Mouse (Mus musculus): ENCODE data around the gene Btla. TPM values are rescaled to one million over a fixed set of nuclear protein-coding genes. Genes with fewer than 3 reads are reported as not detected.

Btla gene
- polyA plus RNA-seq, 1 experiment: 0.02 TPM

DNA sequence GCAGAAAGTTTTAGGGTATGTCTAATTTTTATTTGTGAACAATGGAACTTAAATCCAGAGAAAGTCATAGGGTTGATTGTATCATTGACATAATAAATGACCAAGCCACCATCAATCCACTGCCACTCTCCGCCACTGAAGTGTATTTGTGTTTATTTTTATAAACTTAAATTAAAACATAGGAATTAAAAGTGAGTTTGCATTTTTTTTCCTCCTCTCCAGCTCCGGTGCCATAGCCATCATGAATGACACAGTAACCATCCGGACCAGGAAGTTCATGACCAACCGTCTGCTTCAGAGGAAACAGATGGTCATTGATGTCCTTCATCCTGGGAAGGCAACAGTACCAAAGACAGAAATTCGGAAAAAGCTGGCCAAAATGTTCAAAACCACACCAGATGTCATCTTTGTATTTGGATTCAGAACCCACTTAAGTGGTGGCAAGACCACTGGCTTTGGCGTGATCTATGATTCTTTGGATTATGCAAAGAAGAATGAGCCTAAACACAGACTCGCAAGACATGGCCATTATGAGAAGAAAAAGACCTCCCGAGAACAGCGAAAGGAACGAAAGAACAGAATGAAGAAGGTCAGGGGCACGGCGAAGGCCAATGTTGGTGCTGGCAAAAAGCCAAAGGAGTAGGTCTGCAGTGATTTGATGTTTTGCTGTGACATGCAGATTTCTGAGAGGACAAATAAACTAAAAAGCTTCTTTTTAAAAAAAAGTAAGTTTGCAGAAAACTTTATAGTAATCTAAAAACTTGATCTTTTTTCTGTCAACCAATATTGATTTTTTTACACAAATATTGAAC lies 19.1 kb upstream of the Btla start:
- H3K27ac ChIP-seq (ENCODE audit: control insufficient read depth, insufficient read depth, low read depth, low read length): no peak overlapping the region
- H3K4me3 ChIP-seq (ENCODE audit: control insufficient read depth, low read depth, low read length): no peak overlapping the region
- TF ChIP-seq CTCF (IDR thresholded peaks at IDR 0.05; ENCODE audit: control insufficient read depth, insufficient read depth, insufficient replicate concordance, low read depth, low read length) (no peak), POLR2A (IDR thresholded peaks at IDR 0.05; ENCODE audit: control insufficient read depth, low read depth, low read length) (no peak)
- H3K4me1 ChIP-seq (ENCODE audit: control insufficient read depth, insufficient read depth, low read length): no peaks in the 10 kb centered on the region
- H3K36me3 ChIP-seq (ENCODE audit: control insufficient read depth, insufficient read depth, low read length): no peaks in the 10 kb centered on the region
- H3K27me3 ChIP-seq (ENCODE audit: control insufficient read depth, insufficient read depth, low read length): no peaks in the 10 kb centered on the region

DNA sequence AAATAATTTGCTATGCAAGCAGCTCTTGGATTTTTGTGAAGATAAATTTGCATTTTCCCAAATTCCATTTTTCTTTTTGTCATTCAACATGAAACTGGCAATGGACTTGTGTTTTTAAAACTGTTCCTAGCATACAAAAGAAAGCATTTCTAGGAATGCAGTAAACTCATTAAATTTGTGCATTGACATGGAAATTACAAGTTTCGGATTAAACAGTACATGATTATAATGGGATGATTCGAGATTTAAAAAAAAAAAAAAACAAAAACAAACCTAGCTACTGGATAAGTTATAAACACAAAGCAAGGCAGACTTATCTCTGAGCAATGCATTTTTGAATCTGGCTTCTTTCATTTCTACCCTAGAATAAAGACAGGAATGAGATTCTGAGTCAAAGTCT lies 2.1 kb upstream of the Btla start:
- no peaks in the 10 kb centered on the region for H3K27me3 ChIP-seq (ENCODE audit: control insufficient read depth, insufficient read depth, low read length)

DNA sequence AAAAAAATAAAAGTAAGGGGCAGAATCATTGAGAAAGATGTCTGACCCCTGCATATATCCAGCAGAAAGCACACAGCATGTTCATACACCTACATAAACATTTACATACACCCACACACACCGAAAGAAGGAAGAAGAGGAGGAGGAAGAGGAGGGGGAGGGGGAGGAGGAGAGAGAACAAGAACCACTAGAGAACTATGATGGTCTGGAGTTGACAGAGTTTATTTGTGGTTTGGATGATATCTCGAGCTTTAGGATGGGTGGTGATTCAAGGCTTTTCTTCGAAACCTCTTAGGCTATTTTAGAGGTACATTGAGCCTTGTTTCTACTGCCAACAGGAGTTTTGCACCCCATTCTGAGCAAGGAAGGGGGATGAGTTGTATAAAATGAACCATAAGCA lies 1.3 kb upstream of the Btla start:
- Histone ChIP-seq H3K27me3 (ENCODE audit: control insufficient read depth, insufficient read depth, low read length) (no peaks in the 10 kb centered on the region), H3K4me3 (ENCODE audit: control insufficient read depth, low read depth, low read length) (no peak overlapping the region), H3K36me3 (ENCODE audit: control insufficient read depth, insufficient read depth, low read length) (no peaks in the 10 kb centered on the region), H3K27ac (ENCODE audit: control insufficient read depth, insufficient read depth, low read depth, low read length) (no peak overlapping the region), H3K4me1 (ENCODE audit: control insufficient read depth, insufficient read depth, low read length) (no peaks in the 10 kb centered on the region)
- TF ChIP-seq POLR2A (IDR thresholded peaks at IDR 0.05; ENCODE audit: control insufficient read depth, low read depth, low read length): no peak
- TF ChIP-seq CTCF (IDR thresholded peaks at IDR 0.05; ENCODE audit: control insufficient read depth, insufficient read depth, insufficient replicate concordance, low read depth, low read length): no peak

More for the DNA sequence above, 2.1 kb upstream of the Btla start:
- Histone ChIP-seq H3K4me1 (ENCODE audit: control insufficient read depth, insufficient read depth, low read length) (no peaks in the 10 kb centered on the region), H3K27ac (ENCODE audit: control insufficient read depth, insufficient read depth, low read depth, low read length) (no peak overlapping the region), H3K36me3 (ENCODE audit: control insufficient read depth, insufficient read depth, low read length) (no peaks in the 10 kb centered on the region), H3K4me3 (ENCODE audit: control insufficient read depth, low read depth, low read length) (no peak overlapping the region)
- TF ChIP-seq CTCF (IDR thresholded peaks at IDR 0.05; ENCODE audit: control insufficient read depth, insufficient read depth, insufficient replicate concordance, low read depth, low read length) (no peak), POLR2A (IDR thresholded peaks at IDR 0.05; ENCODE audit: control insufficient read depth, low read depth, low read length) (no peak)

DNA sequence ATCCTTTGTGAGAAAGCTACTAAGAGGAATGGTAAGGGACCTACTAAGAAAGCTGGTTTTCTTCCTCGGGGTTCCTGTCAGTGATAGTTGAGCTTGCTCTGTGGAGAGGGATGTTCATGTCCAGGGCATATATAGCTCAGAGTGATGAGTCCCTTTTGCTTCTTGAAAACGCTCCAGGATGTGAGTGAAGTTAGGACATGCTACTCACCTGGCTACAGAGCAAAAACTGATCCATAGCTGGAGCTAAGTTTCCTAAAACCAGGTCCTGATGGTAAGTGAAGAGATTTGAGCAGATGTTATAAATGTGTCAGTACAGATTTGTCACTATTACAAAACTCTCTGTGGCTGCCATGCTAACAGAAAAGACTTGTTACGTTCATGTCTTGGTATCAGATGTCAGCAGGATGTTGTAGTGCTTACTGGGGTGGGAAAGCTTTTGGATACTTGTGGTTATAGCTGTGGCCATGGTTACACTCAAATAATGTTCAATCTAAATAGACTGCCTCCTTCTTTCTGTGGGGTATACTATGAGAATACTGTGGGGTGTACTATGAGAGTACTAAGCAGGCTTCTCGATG lies 405 bp downstream of the Btla start:
- Histone ChIP-seq H3K27ac (ENCODE audit: control insufficient read depth, insufficient read depth, low read depth, low read length) (no peak overlapping the region), H3K4me1 (ENCODE audit: control insufficient read depth, insufficient read depth, low read length) (no peaks in the 10 kb centered on the region), H3K4me3 (ENCODE audit: control insufficient read depth, low read depth, low read length) (no peak overlapping the region), H3K36me3 (ENCODE audit: control insufficient read depth, insufficient read depth, low read length) (no peaks in the 10 kb centered on the region), H3K27me3 (ENCODE audit: control insufficient read depth, insufficient read depth, low read length) (no peaks in the 10 kb centered on the region)
- TF ChIP-seq CTCF (IDR thresholded peaks at IDR 0.05; ENCODE audit: control insufficient read depth, insufficient read depth, insufficient replicate concordance, low read depth, low read length) (no peak), POLR2A (IDR thresholded peaks at IDR 0.05; ENCODE audit: control insufficient read depth, low read depth, low read length) (no peak)

DNA sequence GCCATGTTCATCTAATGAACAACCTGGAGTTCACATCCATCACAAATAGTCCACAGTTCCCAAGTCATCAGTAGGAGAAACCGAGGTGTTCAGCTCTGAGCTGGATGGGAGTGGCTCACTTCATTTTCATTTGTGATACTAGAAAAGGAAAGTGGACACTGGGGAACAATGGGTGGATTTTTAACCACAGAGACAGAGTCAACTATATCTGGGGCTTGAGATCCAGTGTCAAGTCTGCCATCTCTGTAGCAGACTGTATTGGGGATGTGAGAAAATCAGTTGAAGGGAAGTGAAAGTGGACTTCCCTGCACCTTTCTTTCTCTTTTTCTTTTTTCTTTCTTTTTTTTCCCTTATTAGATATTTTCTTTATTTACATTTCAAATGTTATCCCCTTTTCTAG lies 2.9 kb downstream of the Btla start:
- no peaks in the 10 kb centered on the region for H3K27me3 ChIP-seq (ENCODE audit: control insufficient read depth, insufficient read depth, low read length)
- TF ChIP-seq CTCF (IDR thresholded peaks at IDR 0.05; ENCODE audit: control insufficient read depth, insufficient read depth, insufficient replicate concordance, low read depth, low read length) (no peak), POLR2A (IDR thresholded peaks at IDR 0.05; ENCODE audit: control insufficient read depth, low read depth, low read length) (no peak)
- no peaks in the 10 kb centered on the region for H3K36me3 ChIP-seq (ENCODE audit: control insufficient read depth, insufficient read depth, low read length)
- no peaks in the 10 kb centered on the region for H3K4me1 ChIP-seq (ENCODE audit: control insufficient read depth, insufficient read depth, low read length)
- H3K4me3 ChIP-seq (ENCODE audit: control insufficient read depth, low read depth, low read length): no peak overlapping the region
- H3K27ac ChIP-seq (ENCODE audit: control insufficient read depth, insufficient read depth, low read depth, low read length): no peak overlapping the region

DNA sequence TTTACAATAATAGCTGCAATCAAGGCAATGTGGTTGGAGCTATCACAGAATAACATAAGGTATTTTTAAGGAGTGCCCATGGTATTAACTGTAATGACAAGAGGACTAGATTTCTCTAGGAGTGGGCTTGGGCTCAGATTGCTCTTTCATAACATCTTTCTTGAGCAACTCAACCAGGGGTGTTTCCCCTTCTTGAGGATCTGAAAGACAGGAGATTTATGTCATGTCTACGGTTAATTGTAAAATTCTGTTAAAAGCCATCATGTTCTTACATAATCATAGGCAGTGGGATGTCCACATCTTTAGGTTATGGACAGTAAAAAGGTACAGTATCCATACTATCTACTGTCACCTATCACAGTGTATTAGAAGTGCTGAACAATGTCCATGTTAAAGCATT lies 7.2 kb downstream of the Btla start:
- Histone ChIP-seq H3K36me3 (ENCODE audit: control insufficient read depth, insufficient read depth, low read length) (no peaks in the 10 kb centered on the region), H3K27me3 (ENCODE audit: control insufficient read depth, insufficient read depth, low read length) (no peaks in the 10 kb centered on the region), H3K4me3 (ENCODE audit: control insufficient read depth, low read depth, low read length) (no peak overlapping the region), H3K4me1 (ENCODE audit: control insufficient read depth, insufficient read depth, low read length) (no peaks in the 10 kb centered on the region), H3K27ac (ENCODE audit: control insufficient read depth, insufficient read depth, low read depth, low read length) (no peak overlapping the region)
- TF ChIP-seq POLR2A (IDR thresholded peaks at IDR 0.05; ENCODE audit: control insufficient read depth, low read depth, low read length): no peak
- no peak for TF ChIP-seq CTCF (IDR thresholded peaks at IDR 0.05; ENCODE audit: control insufficient read depth, insufficient read depth, insufficient replicate concordance, low read depth, low read length)

DNA sequence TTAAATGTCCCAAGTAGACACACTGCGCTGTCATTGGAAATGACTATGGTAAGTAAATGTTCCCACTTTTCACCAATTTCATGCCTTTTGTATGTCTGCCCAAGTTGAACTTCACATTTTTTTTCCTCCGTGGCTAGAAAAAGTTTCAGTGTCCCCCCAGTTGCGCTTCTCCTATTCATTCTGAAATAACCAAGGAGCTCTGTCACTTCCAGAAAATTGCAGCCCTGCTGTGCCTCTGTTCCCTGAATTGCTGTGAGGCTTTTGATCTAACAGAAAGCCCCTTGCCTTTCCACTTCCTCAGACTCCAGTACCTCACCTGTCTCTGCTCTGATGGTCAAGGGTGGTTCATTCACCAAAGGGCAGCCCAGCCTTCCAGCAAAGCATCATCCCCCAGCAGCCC lies 8.9 kb downstream of the Btla start:
- Histone ChIP-seq H3K4me3 (ENCODE audit: control insufficient read depth, low read depth, low read length) (no peak overlapping the region), H3K27ac (ENCODE audit: control insufficient read depth, insufficient read depth, low read depth, low read length) (no peak overlapping the region), H3K27me3 (ENCODE audit: control insufficient read depth, insufficient read depth, low read length) (no peaks in the 10 kb centered on the region), H3K36me3 (ENCODE audit: control insufficient read depth, insufficient read depth, low read length) (no peaks in the 10 kb centered on the region), H3K4me1 (ENCODE audit: control insufficient read depth, insufficient read depth, low read length) (no peaks in the 10 kb centered on the region)
- TF ChIP-seq POLR2A (IDR thresholded peaks at IDR 0.05; ENCODE audit: control insufficient read depth, low read depth, low read length) (no peak), CTCF (IDR thresholded peaks at IDR 0.05; ENCODE audit: control insufficient read depth, insufficient read depth, insufficient replicate concordance, low read depth, low read length) (no peak)

Measured in testis, adult 2 months (tissue).